Mouse (Mus musculus) limb, embryonic 13.5 days (tissue): ENCODE measurements around the gene Gdap2. TPM values are rescaled to one million over a fixed set of nuclear protein-coding genes. Genes with fewer than 3 reads are reported as not detected.
A peak's percentile ranks its signal among the peaks of the same experiment; 100 is the strongest.

Experiments used
- ATAC-seq: fragments of 200-750 bp; cut with Nextera tagmentation; 2 replicates; pipeline ENCODE4 v1.8.0; 2017; ENCODE audit warnings: low read depth, moderate number of reproducible peaks, moderate TSS enrichment; ENCODE audit not compliant: low FRiP score
- H3K27ac ChIP-seq: fragments of 300-500 bp; sonication (generic); 2 replicates; pipeline ENCODE4 v1.5.1; 2015; ENCODE audit warnings: inconsistent platforms, mild to moderate bottlenecking, moderate library complexity
- H3K27me3 ChIP-seq: fragments of 300-500 bp; sonication (generic); 2 replicates; pipeline ENCODE4 v1.6.1; 2015; ENCODE audit warnings: mild to moderate bottlenecking, inconsistent platforms
- H3K36me3 ChIP-seq: fragments of 300-500 bp; sonication (generic); 2 replicates; pipeline ENCODE4 v1.6.1; 2015; ENCODE audit warnings: inconsistent platforms, mild to moderate bottlenecking, moderate library complexity
- H3K4me1 ChIP-seq: fragments of 300-500 bp; sonication (generic); 2 replicates; pipeline ENCODE4 v1.6.1; 2015; ENCODE audit warnings: inconsistent platforms
- H3K4me2 ChIP-seq: fragments of 300-500 bp; sonication (generic); replicated peaks from 2 replicates; pipeline ENCODE4 v1.6.1; 2015; ENCODE audit warnings: inconsistent platforms, mild to moderate bottlenecking, moderate library complexity
- H3K4me3 ChIP-seq: fragments of 300-500 bp; sonication (generic); 2 replicates; pipeline ENCODE4 v1.5.1; 2015; ENCODE audit warnings: moderate library complexity, mild to moderate bottlenecking, inconsistent platforms
- H3K9ac ChIP-seq: fragments of 300-500 bp; sonication (generic); 2 replicates; pipeline ENCODE4 v1.6.1; 2015; ENCODE audit warnings: mild to moderate bottlenecking, inconsistent platforms
- H3K9me3 ChIP-seq: fragments of 300-500 bp; sonication (generic); 2 replicates; pipeline ENCODE4 v1.6.1; 2016; ENCODE audit warnings: inconsistent platforms
- WGBS: fragments of 180-500 bp; shearing (Covaris S2); methylation state at CpG from one replicate; pipeline ENCODE4 v1.1.7; 2015; 5-methylcytosine and 5-hydroxymethylcytosine counted together
- polyA plus RNA-seq: library from polyadenylated mRNA; unstranded; fragments of >200 nt; fragmentation: Nextera tagmentation; extraction: Ambion mirVana; gene quantifications from 2 replicates; pipeline ENCODE4 v1.2.1, GENCODE M21; 2015

Gene Gdap2
- 30.5 and 32.1 TPM in 2 replicates for polyA plus RNA-seq

DNA sequence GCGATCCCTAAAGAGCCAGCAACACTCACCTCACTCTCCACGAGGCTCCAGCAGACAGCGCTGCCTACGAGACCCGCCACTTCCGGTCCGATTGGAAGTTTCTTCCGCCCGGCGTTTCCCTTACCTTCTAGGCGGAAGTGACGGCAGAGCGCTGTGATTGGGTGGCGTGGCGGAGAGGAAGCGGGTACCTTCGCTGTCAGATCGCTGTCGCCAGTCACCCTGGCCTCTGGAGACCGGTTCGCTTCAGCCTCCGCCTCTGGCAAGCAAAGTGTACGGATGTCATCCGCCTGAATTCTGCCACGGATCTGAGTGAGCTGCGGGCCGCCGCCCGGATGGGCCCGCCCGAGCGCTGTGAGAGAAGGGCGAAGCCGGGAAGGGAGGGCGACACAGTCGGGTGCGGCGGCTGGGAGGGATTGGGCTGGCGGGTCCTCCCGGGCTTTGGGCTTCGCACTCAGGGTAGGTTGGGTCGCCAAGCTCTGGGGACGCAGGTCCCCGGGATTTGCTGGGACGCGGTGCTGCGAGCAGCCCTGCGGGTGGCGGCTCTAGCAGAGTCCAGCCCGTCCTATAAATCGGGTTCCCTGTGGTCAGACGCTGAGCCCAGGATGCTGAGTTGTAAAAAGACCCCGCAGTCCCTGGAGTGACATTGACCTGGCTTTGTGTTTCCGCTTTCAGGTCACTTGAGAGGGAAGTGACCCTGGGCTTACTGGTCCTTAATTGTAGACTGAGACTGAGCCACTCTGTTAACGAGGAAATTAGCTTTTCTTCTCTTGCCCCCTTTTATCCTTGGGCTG is at the start of gene Gdap2, which contains the start of gene Wdr3:
Gene Gdap2 (plus strand): TSS at position 67 of the 791 bp plus-strand sequence.
Gene Wdr3 (minus strand): TSS at position 93 of the 791 bp plus-strand sequence.
- under 1% methylated on average over 55 of the region's 55 CpGs for WGBS
- ATAC-seq, result peak; percentile 97
- peak within 1 kb of the TSS; percentile 85 for H3K4me3 ChIP-seq
- peak within 1 kb of the TSS; percentile 91 for H3K4me2 ChIP-seq
- H3K27ac ChIP-seq, result peak within 1 kb of the TSS; percentile 52; the same call in 1 of the 2 replicates
- peaks cover 25% of the 10 kb centered on the region for H3K36me3 ChIP-seq
- H3K27me3 ChIP-seq, result no peaks in the 10 kb centered on the region
- H3K4me1 ChIP-seq, result peaks cover 19% of the 10 kb centered on the region
- H3K9ac ChIP-seq, result peak within 1 kb of the TSS; percentile 89
- no peaks in the 10 kb centered on the region for H3K9me3 ChIP-seq

DNA sequence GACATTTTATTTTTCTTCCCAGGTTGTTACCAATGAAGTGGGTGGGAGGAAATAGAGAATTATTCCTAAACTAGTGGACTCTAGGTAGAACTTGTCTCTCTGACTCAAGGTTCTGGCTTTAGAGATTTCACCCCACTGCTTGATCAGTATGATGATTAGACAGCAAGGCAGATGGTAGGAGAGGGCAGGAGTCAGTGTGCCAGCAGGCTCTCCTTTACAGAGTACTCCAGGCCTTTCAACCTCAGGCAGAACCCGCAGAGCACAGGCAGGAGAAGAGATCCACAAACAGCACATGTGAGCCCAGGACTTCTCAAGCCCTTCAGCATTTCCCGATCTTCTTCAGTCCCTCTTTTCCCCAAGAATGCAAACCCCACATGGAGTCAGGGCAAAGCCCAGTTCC is 43.5 kb upstream of the Gdap2 start:
- no peaks in the 10 kb centered on the region for H3K9me3 ChIP-seq
- no peak overlapping the region for H3K27ac ChIP-seq
- no peaks in the 10 kb centered on the region for H3K36me3 ChIP-seq
- H3K4me3 ChIP-seq, result no peak overlapping the region
- no peak overlapping the region for H3K4me2 ChIP-seq
- H3K27me3 ChIP-seq, result no peaks in the 10 kb centered on the region
- no peak for ATAC-seq
- H3K9ac ChIP-seq, result no peak overlapping the region
- WGBS, result 83% methylated on average over 2 of the region's 2 CpGs
- no peaks in the 10 kb centered on the region for H3K4me1 ChIP-seq

DNA sequence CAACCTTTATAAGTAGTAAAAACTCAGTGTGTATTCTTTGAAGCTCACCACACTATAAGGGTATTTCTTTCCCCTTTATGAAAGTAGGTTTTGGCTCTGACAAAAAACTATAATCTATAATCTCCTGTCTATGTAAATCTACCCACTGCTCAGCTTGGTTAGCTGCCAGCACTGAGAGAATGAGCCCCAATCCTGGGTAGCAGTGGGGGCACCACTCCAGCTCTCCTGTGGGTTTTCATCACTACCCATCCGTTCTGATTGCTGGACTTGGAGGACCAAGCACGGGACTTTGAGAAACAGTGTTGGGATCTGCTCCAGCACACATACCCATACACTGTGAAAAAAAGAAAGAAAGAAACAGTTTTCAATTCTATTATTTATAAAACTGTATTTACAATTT is 40.2 kb upstream of the Gdap2 start:
- no peaks in the 10 kb centered on the region for H3K36me3 ChIP-seq
- WGBS, result 78% methylated on average over 2 of the region's 2 CpGs

DNA sequence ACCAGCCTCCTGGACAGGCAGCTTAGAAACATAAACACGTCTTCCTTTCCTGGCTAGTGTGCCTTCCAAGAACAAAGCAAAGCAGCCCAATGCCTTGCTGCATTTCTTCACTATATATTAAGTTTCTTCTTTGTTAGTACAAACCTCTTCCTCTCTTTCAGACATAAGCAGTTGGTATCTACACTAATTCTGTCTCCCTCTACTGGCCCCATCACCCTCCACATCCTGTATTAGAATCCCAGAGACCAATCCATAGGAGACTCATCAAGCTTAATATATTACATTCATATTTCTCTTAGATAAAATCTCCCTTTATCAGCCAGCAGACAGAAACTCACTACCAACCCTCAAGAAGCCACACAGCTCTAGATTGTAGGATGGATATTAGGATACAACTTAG is 39.7 kb upstream of the Gdap2 start:
- H3K36me3 ChIP-seq, result no peaks in the 10 kb centered on the region
- H3K4me2 ChIP-seq, result no peak overlapping the region
- no peaks in the 10 kb centered on the region for H3K27me3 ChIP-seq
- H3K27ac ChIP-seq, result no peak overlapping the region
- WGBS, result 61% methylated on average over 1 of the region's 1 CpGs
- H3K4me3 ChIP-seq, result no peak overlapping the region
- no peak for ATAC-seq
- H3K9me3 ChIP-seq, result no peaks in the 10 kb centered on the region
- H3K4me1 ChIP-seq, result no peaks in the 10 kb centered on the region
- no peak overlapping the region for H3K9ac ChIP-seq

More for the DNA sequence above, 40.2 kb upstream of the Gdap2 start:
- Histone ChIP-seq H3K4me1 (no peaks in the 10 kb centered on the region), H3K9me3 (no peaks in the 10 kb centered on the region), H3K27ac (no peak overlapping the region), H3K4me2 (no peak overlapping the region), H3K27me3 (no peaks in the 10 kb centered on the region), H3K4me3 (no peak overlapping the region), H3K9ac (no peak overlapping the region)
- no peak for ATAC-seq

DNA sequence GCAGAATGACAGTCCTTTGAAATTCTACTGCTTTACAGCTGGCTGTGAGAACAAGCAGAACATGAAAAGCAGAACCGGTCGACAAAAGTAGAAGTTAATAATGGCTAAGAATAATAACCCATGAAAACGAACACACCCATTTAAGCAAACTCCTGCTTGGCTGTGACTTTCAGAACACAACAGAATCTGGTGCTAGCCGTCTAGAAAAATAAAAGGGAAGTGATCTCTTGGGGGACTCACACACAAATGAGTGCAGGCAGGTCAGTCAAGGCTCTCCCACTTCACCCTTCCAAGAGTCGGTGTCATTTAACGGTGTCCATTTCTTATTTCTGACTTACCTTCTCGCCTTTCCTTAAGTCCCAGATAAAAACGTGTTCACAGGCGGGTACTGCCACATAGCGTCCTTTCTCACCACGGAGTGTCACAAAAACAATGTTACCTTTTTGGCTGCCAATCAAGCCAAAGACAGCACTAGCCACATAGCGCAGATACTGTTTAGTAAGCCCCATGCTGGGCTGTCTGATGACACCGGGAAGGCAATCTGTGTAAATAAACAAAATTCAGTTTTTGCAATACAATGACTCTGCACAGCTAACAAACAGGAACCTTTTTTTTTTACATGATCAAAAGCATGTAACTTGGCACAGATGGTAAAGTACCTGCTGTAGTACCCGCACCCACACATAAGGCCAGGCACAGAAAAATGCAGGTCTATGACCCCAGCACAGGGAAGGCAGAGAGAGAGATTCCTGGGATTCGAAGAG is 1.3 kb upstream of the Gdap2 start:
- H3K27me3 ChIP-seq, result no peaks in the 10 kb centered on the region
- H3K9ac ChIP-seq, result peak overlapping the region; percentile 89
- peak overlapping the region; percentile 91 for H3K4me2 ChIP-seq
- peaks cover 19% of the 10 kb centered on the region for H3K4me1 ChIP-seq
- H3K27ac ChIP-seq, result no peak overlapping the region
- H3K4me3 ChIP-seq, result peak overlapping the region; percentile 85
- no peak for ATAC-seq
- H3K9me3 ChIP-seq, result no peaks in the 10 kb centered on the region
- 87% methylated on average over 15 of the region's 15 CpGs for WGBS
- peaks cover 34% of the 10 kb centered on the region for H3K36me3 ChIP-seq

DNA sequence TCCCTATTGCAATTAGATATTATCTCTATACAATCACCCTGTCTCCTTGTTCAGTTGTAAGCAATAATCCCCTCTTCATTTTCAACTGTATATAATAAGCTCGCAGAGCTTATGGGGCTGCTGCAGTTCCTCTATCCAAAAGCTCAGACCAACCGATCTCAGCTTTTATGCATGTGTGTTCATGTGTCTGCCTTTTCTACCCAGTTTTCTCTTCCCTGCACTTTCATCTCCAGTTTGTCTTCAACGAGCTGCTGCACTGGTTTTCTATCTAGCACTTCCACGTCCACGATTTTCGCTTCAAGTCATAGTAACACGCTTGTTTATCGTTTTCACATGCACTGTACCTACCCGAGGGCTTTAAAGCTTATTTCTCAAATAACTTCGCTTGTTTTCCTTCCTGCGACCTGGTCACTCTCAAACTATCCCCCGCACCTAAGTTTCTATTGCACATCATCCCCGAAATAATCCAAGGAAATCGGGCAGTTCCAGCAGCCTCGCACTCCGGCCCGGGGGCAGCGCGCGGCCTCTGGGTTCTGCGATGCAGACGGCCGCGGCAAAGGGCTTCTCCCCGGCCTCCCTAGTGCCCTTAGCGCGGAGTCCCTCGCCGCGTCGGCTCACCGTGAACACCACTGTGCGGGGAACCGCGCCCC is 391 bp upstream of the Gdap2 start:
- Histone ChIP-seq H3K27me3 (no peaks in the 10 kb centered on the region), H3K4me2 (peak overlapping the region; percentile 91), H3K9me3 (no peaks in the 10 kb centered on the region), H3K4me1 (peaks cover 19% of the 10 kb centered on the region), H3K27ac (0 out of 2 replicates have a peak overlapping the region, but pooled peaks have one; percentile 44), H3K36me3 (peaks cover 31% of the 10 kb centered on the region), H3K9ac (peak overlapping the region; percentile 89), H3K4me3 (peak overlapping the region; percentile 85)
- no peak for ATAC-seq
- WGBS, result 2% methylated on average over 35 of the region's 35 CpGs

DNA sequence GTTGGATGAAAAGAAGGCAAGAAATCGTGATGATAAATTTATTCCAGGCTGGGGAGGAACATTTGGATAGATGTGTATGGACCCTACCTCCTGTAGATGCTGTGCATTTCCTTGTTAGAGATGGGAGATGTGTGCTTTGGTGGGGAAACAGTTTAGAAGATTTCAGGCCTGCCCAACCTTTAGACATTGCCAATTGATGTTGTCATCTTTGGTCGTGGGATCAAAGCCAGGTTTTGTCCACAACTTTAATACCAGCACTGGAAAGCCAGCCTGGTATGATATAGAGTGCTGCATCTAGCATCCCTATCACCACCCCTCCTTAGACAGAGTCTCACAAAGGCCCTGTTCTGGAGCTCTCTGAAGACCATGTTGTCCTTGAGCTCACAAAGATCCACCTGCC is 1.4 kb downstream of the Gdap2 start:
- no peak overlapping the region for H3K9ac ChIP-seq
- no peak for ATAC-seq
- peaks cover 19% of the 10 kb centered on the region for H3K4me1 ChIP-seq
- no peak overlapping the region for H3K27ac ChIP-seq
- 0 out of 2 replicates have a peak overlapping the region, but pooled peaks have one; percentile 85 for H3K4me3 ChIP-seq
- no peaks in the 10 kb centered on the region for H3K27me3 ChIP-seq
- peaks cover 21% of the 10 kb centered on the region for H3K36me3 ChIP-seq
- H3K9me3 ChIP-seq, result no peaks in the 10 kb centered on the region
- peak overlapping the region; percentile 91; the same call in 1 of the 2 replicates for H3K4me2 ChIP-seq
- 82% methylated on average over 2 of the region's 2 CpGs for WGBS

DNA sequence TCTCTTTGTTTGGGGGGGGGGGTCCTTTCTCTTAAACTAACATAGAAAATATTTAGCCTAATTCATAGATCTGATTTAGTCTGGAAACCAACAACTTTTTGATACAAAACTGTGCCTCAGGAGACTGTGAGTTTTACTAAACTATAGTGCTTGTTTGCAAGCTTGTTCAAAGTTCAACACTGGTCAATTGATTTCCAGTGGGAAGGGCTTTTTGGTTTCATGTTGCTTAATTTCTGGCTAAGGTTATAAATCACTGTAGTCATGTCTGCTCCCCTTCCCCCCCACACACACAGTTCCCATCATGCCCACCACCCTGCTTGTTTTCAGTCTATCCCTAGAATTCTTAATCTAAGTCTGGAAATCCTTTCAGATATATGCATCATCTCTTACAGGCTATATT is 2.8 kb downstream of the Gdap2 start:
- Histone ChIP-seq H3K4me1 (peaks cover 19% of the 10 kb centered on the region), H3K36me3 (peaks cover 17% of the 10 kb centered on the region; the same call in 1 of the 2 replicates), H3K9me3 (no peaks in the 10 kb centered on the region), H3K9ac (no peak overlapping the region), H3K4me3 (no peak overlapping the region), H3K4me2 (no peak overlapping the region), H3K27ac (no peak overlapping the region), H3K27me3 (no peaks in the 10 kb centered on the region)
- no peak for ATAC-seq

DNA sequence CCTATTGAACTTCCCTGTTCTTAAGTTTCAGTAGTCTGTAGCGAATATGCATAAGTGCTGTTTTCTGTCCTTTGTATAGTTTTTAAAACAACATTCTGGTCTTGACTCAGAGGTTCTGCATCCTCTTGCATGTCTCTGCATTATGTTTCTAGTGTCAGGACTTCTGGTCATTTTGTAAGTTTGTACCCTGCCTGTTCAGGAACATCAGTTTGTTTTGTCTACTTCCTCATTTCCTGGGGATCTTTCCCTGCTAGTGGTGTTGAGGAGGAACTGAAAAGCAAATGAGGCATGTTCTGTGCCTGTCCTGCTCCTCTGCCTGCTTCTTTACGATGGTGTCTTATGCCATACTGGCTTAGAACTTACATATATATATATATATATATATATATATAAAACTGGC is 13.8 kb downstream of the Gdap2 start:
- ATAC-seq, result no peak
- H3K9ac ChIP-seq, result no peak overlapping the region
- no peak overlapping the region for H3K4me2 ChIP-seq
- H3K4me1 ChIP-seq, result peaks cover 3% of the 10 kb centered on the region; the same call in 1 of the 2 replicates
- H3K4me3 ChIP-seq, result no peak overlapping the region
- WGBS, result 93% methylated on average over 2 of the region's 2 CpGs
- H3K9me3 ChIP-seq, result no peaks in the 10 kb centered on the region
- no peaks in the 10 kb centered on the region for H3K27me3 ChIP-seq
- peaks cover 61% of the 10 kb centered on the region for H3K36me3 ChIP-seq
- H3K27ac ChIP-seq, result no peak overlapping the region

DNA sequence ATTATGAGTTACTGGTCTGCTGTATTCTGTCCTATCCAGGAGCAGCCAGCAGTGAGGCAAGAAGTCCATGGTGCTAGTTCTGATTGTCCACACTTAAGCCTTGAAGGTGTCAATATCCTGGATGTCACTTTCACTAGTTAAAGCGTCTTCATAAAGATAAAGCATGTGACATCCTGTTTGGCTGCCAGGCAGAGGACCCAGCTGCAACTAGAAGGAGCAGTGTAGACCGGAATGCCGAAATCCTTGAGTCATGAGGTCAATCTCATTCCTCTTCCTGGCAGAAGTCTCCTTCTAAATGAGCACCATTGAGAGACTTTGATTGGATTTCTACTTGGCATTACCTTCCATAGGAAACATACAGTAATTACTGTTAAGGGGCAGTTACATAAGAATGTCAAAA is 18.3 kb downstream of the Gdap2 start:
- ATAC-seq, result no peak
- Histone ChIP-seq H3K27ac (no peak overlapping the region), H3K4me2 (no peak overlapping the region), H3K36me3 (peaks cover 47% of the 10 kb centered on the region), H3K9me3 (no peaks in the 10 kb centered on the region), H3K27me3 (no peaks in the 10 kb centered on the region), H3K9ac (no peak overlapping the region), H3K4me1 (peaks cover 3% of the 10 kb centered on the region; the same call in 1 of the 2 replicates), H3K4me3 (no peak overlapping the region)
- WGBS, result 75% methylated on average over 3 of the region's 3 CpGs

DNA sequence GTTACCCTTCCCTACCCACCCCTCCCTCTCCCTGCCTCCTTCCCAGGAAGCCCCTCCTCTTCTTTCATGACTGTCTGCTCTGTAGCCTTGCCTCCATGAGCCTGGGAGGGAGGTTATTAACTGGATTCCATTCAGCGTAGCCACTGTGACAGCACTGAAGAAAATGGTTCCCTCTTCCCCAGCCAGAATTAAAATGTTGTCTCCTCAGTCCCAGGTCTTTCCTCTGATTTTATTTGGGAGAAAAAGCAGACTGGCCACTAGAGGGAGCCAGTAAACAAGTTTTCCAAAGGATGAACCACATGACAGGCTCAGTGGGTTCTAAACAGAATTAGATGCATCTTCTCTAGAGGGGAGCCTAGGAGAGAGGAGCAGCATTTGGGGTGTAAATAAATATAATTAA is 27.3 kb downstream of the Gdap2 start:
- 45% methylated on average over 1 of the region's 1 CpGs for WGBS
- peak; percentile 71; the same call in 1 of the 2 replicates for ATAC-seq
- Histone ChIP-seq H3K27ac (no peak overlapping the region), H3K27me3 (no peaks in the 10 kb centered on the region), H3K9me3 (no peaks in the 10 kb centered on the region), H3K4me1 (0 out of 2 replicates have a peak, but pooled peaks cover 2% of the 10 kb centered on the region), H3K9ac (no peak overlapping the region), H3K36me3 (peaks cover 26% of the 10 kb centered on the region), H3K4me2 (no peak overlapping the region), H3K4me3 (no peak overlapping the region)

DNA sequence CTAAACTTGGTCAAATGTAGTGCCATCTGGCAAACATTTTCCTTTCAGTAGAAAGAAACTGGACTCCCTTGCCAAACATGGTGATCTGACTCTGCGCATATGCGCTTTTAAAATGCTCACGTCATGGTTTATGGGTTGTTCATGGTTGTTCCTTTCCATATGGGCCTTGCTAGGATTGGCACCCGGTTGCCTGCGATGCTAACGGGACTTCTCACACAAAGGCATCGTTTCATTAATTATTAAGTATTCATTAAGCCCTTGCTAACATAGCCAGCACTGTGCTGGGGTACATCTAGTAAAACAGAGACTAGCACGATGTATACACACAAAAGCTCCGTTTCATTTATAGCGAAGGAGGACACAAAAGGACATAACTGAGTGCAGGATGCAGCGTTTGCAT is 27.7 kb downstream of the Gdap2 start:
- WGBS, result 79% methylated on average over 11 of the region's 11 CpGs
- ATAC-seq, result no peak
- Histone ChIP-seq H3K4me2 (no peak overlapping the region), H3K4me1 (0 out of 2 replicates have a peak, but pooled peaks cover 2% of the 10 kb centered on the region), H3K9me3 (no peaks in the 10 kb centered on the region), H3K27ac (no peak overlapping the region), H3K4me3 (no peak overlapping the region), H3K36me3 (peaks cover 27% of the 10 kb centered on the region), H3K9ac (no peak overlapping the region), H3K27me3 (no peaks in the 10 kb centered on the region)
